Mouse (Mus musculus) kidney, embryonic 15.5 days (tissue): ENCODE results near the gene Ccdc121. TPM values are rescaled to one million over a fixed set of nuclear protein-coding genes. Genes with fewer than 3 reads are reported as not detected.

ENCODE experiments used
- ATAC-seq: fragments of 200-750 bp; cut with Nextera tagmentation; replicated peaks from 2 replicates; pipeline ENCODE4 v1.8.0; 2017; ENCODE audit warnings: moderate TSS enrichment; ENCODE audit not compliant: low FRiP score
- H3K27ac ChIP-seq: fragments of 300-500 bp; sonication (generic); 2 replicates; pipeline ENCODE4 v1.5.1; 2015; ENCODE audit warnings: mild to moderate bottlenecking, inconsistent platforms
- H3K27me3 ChIP-seq: fragments of 300-500 bp; sonication (generic); 2 replicates; pipeline ENCODE4 v1.6.1; 2015; ENCODE audit warnings: inconsistent platforms
- H3K36me3 ChIP-seq: fragments of 300-500 bp; sonication (generic); 2 replicates; pipeline ENCODE4 v1.6.1; 2015; ENCODE audit warnings: inconsistent platforms
- H3K4me1 ChIP-seq: fragments of 300-500 bp; sonication (generic); 2 replicates; pipeline ENCODE4 v1.6.1; 2015; ENCODE audit warnings: inconsistent platforms
- H3K4me2 ChIP-seq: fragments of 300-500 bp; sonication (generic); 2 replicates; pipeline ENCODE4 v1.6.1; 2015; ENCODE audit warnings: moderate library complexity, mild to moderate bottlenecking, inconsistent platforms
- H3K4me3 ChIP-seq: fragments of 300-500 bp; sonication (generic); replicated peaks from 2 replicates; pipeline ENCODE4 v1.5.1; 2015; ENCODE audit warnings: mild to moderate bottlenecking, inconsistent platforms
- H3K9ac ChIP-seq: fragments of 300-500 bp; sonication (generic); 2 replicates; pipeline ENCODE4 v1.6.1; 2015; ENCODE audit warnings: mild to moderate bottlenecking, inconsistent platforms
- H3K9me3 ChIP-seq: fragments of 300-500 bp; sonication (generic); replicated peaks from 2 replicates; pipeline ENCODE4 v1.6.1; 2016; ENCODE audit warnings: inconsistent platforms
- WGBS: fragments of 180-500 bp; shearing (Covaris S2); methylation state at CpG from one replicate; pipeline ENCODE4 v1.1.7; 2015; ENCODE audit warnings: mixed read lengths; 5-methylcytosine and 5-hydroxymethylcytosine counted together
- polyA plus RNA-seq: library from polyadenylated mRNA; unstranded; fragments of >200 nt; fragmentation: Nextera tagmentation; extraction: Ambion mirVana; gene quantifications from 2 replicates; pipeline ENCODE4 v1.2.1, GENCODE M21; 2015

Gene Ccdc121
- polyA plus RNA-seq, 1 experiment from 2014 or later: 0.08 TPM

DNA sequence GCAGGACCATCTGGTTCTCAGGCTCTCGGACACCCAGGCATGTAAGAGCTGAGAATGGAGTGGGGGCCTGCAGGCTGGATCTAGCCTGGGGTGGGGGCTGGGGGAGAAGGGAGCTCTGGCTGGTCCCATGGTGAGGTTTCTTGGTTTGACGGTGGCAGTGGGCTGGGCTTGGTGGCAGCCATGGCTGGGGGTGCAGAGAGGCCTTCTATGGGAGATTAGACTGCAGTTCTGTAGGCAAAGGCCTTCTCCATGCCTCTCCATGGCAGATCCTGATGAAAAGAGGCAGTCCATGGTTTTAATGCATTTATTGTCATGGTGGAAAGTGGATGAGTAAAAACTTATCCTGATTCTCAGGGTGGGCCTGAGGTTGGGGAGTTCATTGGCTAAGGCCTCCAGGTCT is 7.8 kb downstream of the Ccdc121 start:
- no peak for ATAC-seq

GRCm38 (mm10) chr1:181484696-181485095 is 26.6 kb downstream of the Ccdc121 start:
- H3K4me2 ChIP-seq: no peak overlapping the region
- no peaks in the 10 kb centered on the region for H3K36me3 ChIP-seq
- H3K4me1 ChIP-seq: peaks cover 16% of the 10 kb centered on the region
- no peak overlapping the region for H3K4me3 ChIP-seq
- H3K27ac ChIP-seq: no peak overlapping the region
- no peaks in the 10 kb centered on the region for H3K9me3 ChIP-seq
- WGBS: 75% methylated on average over 5 of the region's 5 CpGs
- H3K27me3 ChIP-seq: no peaks in the 10 kb centered on the region
- ATAC-seq: no peak
- H3K9ac ChIP-seq: no peak overlapping the region

More for the DNA sequence above, 7.8 kb downstream of the Ccdc121 start:
- H3K27me3 ChIP-seq: no peaks in the 10 kb centered on the region; the same call in 1 of the 2 replicates
- H3K4me3 ChIP-seq: no peak overlapping the region
- no peak overlapping the region for H3K4me2 ChIP-seq
- WGBS: 92% methylated on average over 2 of the region's 2 CpGs
- H3K4me1 ChIP-seq: peaks cover 9% of the 10 kb centered on the region; the same call in 1 of the 2 replicates
- H3K36me3 ChIP-seq: no peaks in the 10 kb centered on the region
- H3K27ac ChIP-seq: no peak overlapping the region
- no peaks in the 10 kb centered on the region for H3K9me3 ChIP-seq
- no peak overlapping the region for H3K9ac ChIP-seq

DNA sequence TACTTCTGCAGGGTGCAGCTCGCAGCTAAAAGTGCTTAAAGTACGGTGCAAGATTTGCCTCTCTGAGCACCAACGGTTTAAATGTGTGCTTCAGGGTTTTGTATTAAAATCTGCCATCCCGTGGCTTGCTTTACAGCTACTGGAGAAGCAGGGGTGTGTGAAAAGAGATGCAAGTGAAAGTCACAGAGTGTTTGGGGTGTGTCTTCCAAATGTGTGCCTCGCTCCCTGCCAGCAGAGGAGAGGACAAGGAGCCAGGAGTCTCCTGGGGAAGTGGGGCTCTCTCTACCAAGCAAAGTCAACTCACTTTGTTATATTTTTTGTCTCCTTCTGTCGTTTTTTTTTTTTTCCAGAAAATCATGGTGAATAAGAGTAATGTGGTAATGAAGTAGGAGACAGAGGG is 34.7 kb downstream of the Ccdc121 start:
- ATAC-seq: no peak
- H3K4me2 ChIP-seq: no peak overlapping the region
- H3K36me3 ChIP-seq: no peaks in the 10 kb centered on the region
- no peak overlapping the region for H3K4me3 ChIP-seq
- WGBS: 69% methylated on average over 6 of the region's 6 CpGs
- H3K27me3 ChIP-seq: no peaks in the 10 kb centered on the region
- no peaks in the 10 kb centered on the region for H3K4me1 ChIP-seq
- no peak overlapping the region for H3K9ac ChIP-seq
- no peak overlapping the region for H3K27ac ChIP-seq
- H3K9me3 ChIP-seq: 0 out of 2 replicates have a peak, but pooled peaks cover 3% of the 10 kb centered on the region

DNA sequence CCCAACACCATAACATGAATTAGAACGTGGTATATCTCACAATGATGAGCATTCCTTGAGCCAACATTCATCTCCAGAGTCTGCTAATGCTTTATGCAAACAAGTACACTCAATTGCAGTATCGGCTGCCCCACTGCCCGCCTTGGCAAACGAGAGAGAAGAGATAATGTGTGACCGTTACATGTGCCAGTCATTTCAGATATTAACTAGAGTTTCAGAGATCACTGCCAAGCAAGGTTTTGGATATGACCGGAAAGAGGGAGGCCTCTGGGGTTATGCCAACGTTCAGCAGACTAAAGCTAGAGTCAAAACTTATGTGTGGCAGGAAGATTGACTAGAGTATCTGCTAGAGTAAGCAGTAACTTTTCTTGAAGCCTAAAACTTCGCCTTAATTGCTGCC is 35.1 kb downstream of the Ccdc121 start:
- no peak for ATAC-seq
- 0 out of 2 replicates have a peak, but pooled peaks cover 7% of the 10 kb centered on the region for H3K9me3 ChIP-seq
- no peak overlapping the region for H3K27ac ChIP-seq
- WGBS: 76% methylated on average over 8 of the region's 8 CpGs
- H3K27me3 ChIP-seq: no peaks in the 10 kb centered on the region
- H3K36me3 ChIP-seq: no peaks in the 10 kb centered on the region
- H3K4me3 ChIP-seq: no peak overlapping the region
- no peak overlapping the region for H3K9ac ChIP-seq
- H3K4me2 ChIP-seq: no peak overlapping the region
- H3K4me1 ChIP-seq: no peaks in the 10 kb centered on the region

DNA sequence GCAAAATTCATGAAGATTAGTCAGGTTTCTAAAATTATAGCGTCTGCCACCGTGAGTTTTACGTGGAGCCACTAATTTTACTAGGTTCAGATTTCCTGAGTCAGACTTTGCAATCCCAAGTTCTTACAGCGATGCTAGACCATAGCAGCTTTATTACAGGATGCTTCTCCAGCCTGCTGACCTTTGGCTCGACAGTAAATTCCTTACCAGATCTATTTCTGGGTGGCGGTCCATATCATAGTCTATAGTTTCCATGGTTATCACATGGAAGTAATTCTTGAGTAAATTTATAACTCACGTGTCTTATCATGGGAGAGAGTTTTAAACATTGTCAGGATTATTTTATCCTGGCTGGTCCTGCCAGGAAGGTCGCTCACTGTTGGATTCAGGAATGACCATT is 41.8 kb downstream of the Ccdc121 start:
- ATAC-seq: no peak
- no peak overlapping the region for H3K4me3 ChIP-seq
- H3K4me1 ChIP-seq: peaks cover 9% of the 10 kb centered on the region; the same call in 1 of the 2 replicates
- 0 out of 2 replicates have a peak, but pooled peaks cover 7% of the 10 kb centered on the region for H3K9me3 ChIP-seq
- WGBS: 47% methylated on average over 8 of the region's 8 CpGs
- no peaks in the 10 kb centered on the region for H3K36me3 ChIP-seq
- no peaks in the 10 kb centered on the region for H3K27me3 ChIP-seq
- H3K9ac ChIP-seq: no peak overlapping the region
- no peak overlapping the region for H3K27ac ChIP-seq
- H3K4me2 ChIP-seq: no peak overlapping the region

- H3K9ac ChIP-seq: no peak overlapping the region
- H3K4me3 ChIP-seq: no peak overlapping the region
- no peak for ATAC-seq
- H3K27me3 ChIP-seq: no peaks in the 10 kb centered on the region
- WGBS: 92% methylated on average over 6 of the region's 6 CpGs
- no peaks in the 10 kb centered on the region for H3K36me3 ChIP-seq
- peaks cover 14% of the 10 kb centered on the region; the same call in 1 of the 2 replicates for H3K4me1 ChIP-seq
- no peak overlapping the region for H3K27ac ChIP-seq
- H3K9me3 ChIP-seq: 0 out of 2 replicates have a peak, but pooled peaks cover 7% of the 10 kb centered on the region
- no peak overlapping the region for H3K4me2 ChIP-seq
Observed at GRCm38 (mm10) chr1:181467321-181467670, 44.0 kb downstream of the Ccdc121 start.

DNA sequence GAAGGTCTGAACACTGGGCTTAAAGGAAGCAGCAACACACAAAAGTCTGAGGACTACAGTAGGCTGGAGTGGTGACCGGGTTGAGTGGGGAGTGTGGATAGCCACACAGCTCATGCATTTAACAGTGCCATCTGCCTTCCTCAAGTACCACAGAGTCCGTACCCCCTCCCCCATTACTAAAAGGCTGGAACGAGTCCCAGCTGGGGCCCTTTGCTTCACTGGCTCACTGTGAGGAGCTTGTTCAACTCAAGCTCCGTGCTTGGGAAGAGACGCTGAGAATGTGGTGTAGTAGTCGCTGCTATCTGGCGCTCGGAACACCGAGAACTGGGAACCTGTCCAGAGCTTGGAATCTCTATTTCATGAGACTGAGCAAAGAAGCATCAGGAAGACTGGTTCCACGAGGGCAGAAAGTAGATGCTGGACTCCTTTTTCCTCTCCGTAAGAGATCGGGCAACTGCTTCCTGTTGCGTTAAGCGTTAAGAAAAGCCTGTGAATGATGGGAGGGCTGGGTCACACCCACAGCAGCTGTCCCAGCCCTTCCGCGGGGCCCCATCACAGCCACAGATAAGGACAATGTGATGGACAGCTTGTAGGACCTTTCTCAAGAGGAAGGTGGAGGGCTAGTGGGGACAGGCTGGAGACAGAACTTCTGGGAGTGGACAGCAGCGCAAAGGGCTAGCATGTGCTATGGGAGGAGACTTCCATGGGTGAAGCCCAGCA is 44.5 kb downstream of the Ccdc121 start:
- Histone ChIP-seq H3K4me2 (no peak overlapping the region), H3K4me3 (no peak overlapping the region), H3K36me3 (no peaks in the 10 kb centered on the region), H3K9me3 (0 out of 2 replicates have a peak, but pooled peaks cover 6% of the 10 kb centered on the region), H3K4me1 (peaks cover 17% of the 10 kb centered on the region; the same call in 1 of the 2 replicates), H3K9ac (no peak overlapping the region), H3K27ac (no peak overlapping the region), H3K27me3 (no peaks in the 10 kb centered on the region)
- WGBS: 68% methylated on average over 17 of the region's 17 CpGs
- ATAC-seq: no peak

DNA sequence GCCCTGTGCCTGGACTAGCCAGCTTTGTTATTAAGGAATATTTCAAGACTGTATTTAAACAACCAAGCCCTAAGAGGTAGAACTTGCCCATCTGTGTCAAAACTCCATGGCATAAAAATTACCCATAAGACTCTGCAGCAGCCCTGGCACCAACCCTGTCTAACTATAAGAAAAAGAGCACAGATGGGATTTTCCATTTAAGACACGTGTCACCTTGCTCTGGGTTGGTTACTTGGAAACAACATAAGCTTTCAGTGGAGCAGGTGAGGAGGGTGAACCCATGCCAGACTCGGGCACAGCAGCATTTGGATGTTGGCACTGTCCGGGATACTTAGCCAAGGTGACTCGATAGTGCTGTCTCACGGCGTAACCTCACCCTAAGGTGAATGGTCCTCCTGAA is 45.2 kb downstream of the Ccdc121 start:
- Histone ChIP-seq H3K4me2 (no peak overlapping the region), H3K27ac (no peak overlapping the region), H3K9me3 (no peaks in the 10 kb centered on the region), H3K27me3 (no peaks in the 10 kb centered on the region), H3K4me3 (no peak overlapping the region), H3K9ac (no peak overlapping the region), H3K4me1 (peaks cover 19% of the 10 kb centered on the region; the same call in 1 of the 2 replicates), H3K36me3 (no peaks in the 10 kb centered on the region)
- 93% methylated on average over 6 of the region's 6 CpGs for WGBS
- ATAC-seq: no peak

- Histone ChIP-seq H3K27me3 (no peaks in the 10 kb centered on the region), H3K27ac (no peak overlapping the region), H3K9me3 (no peaks in the 10 kb centered on the region), H3K9ac (no peak overlapping the region), H3K4me3 (no peak overlapping the region), H3K4me2 (no peak overlapping the region), H3K36me3 (no peaks in the 10 kb centered on the region), H3K4me1 (peaks cover 19% of the 10 kb centered on the region; the same call in 1 of the 2 replicates)
- no peak for ATAC-seq
- WGBS: 48% methylated on average over 5 of the region's 5 CpGs
Observed at GRCm38 (mm10) chr1:181465027-181465426, 46.2 kb downstream of the Ccdc121 start.

DNA sequence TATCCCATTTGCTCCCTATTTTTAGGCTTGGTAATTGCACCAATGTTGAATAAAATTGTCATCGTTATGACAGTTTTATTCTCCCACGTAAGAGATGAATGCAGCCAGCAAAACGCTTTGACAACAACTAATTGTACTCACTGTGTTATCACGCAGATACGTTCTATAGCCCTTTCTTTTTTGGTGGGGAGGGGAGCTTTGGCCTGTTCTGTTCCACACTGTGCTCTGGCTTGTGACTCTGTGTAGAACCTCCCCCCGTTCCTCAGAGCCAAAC is 48.4 kb downstream of the Ccdc121 start:
- ATAC-seq: no peak
- Histone ChIP-seq H3K4me1 (peaks cover 19% of the 10 kb centered on the region; the same call in 1 of the 2 replicates), H3K4me3 (no peak overlapping the region), H3K9me3 (no peaks in the 10 kb centered on the region), H3K27me3 (no peaks in the 10 kb centered on the region), H3K27ac (no peak overlapping the region), H3K4me2 (no peak overlapping the region), H3K9ac (no peak overlapping the region), H3K36me3 (no peaks in the 10 kb centered on the region)
- 74% methylated on average over 6 of the region's 6 CpGs for WGBS

- Histone ChIP-seq H3K4me2 (no peak overlapping the region), H3K4me1 (peaks cover 19% of the 10 kb centered on the region; the same call in 1 of the 2 replicates), H3K27ac (no peak overlapping the region), H3K27me3 (no peaks in the 10 kb centered on the region), H3K4me3 (no peak overlapping the region), H3K9me3 (no peaks in the 10 kb centered on the region), H3K36me3 (no peaks in the 10 kb centered on the region), H3K9ac (no peak overlapping the region)
- ATAC-seq: peak; percentile 79
- 38% methylated on average over 8 of the region's 8 CpGs for WGBS
Observed at GRCm38 (mm10) chr1:181462051-181462905, 49.0 kb downstream of the Ccdc121 start.

GRCm38 (mm10) chr1:181461484-181461883 is 49.8 kb downstream of the Ccdc121 start:
- Histone ChIP-seq H3K4me3 (no peak overlapping the region), H3K27me3 (no peaks in the 10 kb centered on the region), H3K27ac (no peak overlapping the region), H3K9ac (no peak overlapping the region), H3K36me3 (no peaks in the 10 kb centered on the region), H3K4me2 (no peak overlapping the region), H3K9me3 (no peaks in the 10 kb centered on the region), H3K4me1 (peaks cover 13% of the 10 kb centered on the region; the same call in 1 of the 2 replicates)
- WGBS: 78% methylated on average over 8 of the region's 8 CpGs
- ATAC-seq: no peak
